Mouse (Mus musculus) liver, postnatal 0 days (tissue): ENCODE measurements around the gene Atp8a1.

Experiments used
- CTCF ChIP-seq: sonication (generic); IDR thresholded peaks from 2 replicates; pipeline ENCODE4 v1.5.1; 2016; ENCODE audit warnings: antibody characterized with exemption, low read depth
- EP300 ChIP-seq: IDR thresholded peaks from 2 replicates; pipeline ENCODE4 v1.6.1; 2016; ENCODE audit warnings: antibody characterized with exemption, low read depth, mild to moderate bottlenecking

DNA sequence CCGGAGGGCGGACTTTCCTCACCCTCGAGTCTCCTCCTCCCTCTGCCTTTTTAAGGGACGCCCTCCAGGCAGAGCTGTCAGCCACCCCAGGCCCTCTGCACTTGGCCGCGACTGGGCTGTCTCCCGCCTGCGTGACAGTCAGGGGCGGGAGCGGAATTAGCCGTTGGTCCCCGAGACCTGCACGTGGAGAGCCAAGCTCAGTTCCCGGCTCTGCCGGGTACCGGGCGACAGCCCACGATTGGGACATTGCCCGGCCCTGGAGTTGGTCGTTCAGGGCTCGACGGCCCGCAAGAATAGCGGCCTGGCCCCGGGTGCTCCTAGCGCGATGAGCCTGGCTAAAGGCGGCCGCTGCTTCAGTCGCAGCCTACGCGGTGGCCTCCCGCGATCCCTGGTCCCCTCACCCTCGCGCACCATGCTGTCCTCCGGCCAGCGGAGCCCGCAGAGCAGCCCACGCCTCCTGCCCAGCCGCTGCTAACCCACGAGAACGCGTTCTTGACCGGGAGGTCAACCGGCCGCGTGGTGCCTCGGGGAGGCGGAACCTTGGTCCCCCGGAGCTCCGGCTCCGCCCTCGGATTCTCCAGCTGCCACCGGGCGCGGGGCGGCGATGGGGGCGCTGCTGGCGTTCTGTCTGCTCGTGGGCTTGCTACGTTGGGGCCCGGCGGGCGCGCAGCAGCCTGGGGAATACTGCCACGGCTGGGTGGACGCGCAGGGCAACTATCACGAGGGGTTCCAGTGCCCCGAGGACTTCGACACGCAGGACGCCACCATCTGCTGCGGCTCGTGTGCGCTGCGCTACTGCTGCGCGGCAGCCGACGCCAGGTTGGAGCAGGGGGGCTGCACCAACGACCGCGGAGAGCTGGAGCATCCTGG, 239.2 kb downstream of the Atp8a1 start, which contains the start of gene Shisa3:
- TF ChIP-seq CTCF (0 out of 2 replicates have a peak, but pooled peaks have one; percentile 0), EP300 (no peak)
